Mouse (Mus musculus) ovary, postnatal 14 days (tissue): Measurements from ENCODE around the gene Ctnna2.

Source experiments
- DNase-seq: peaks from one replicate; pipeline ENCODE4 v3.0.0; 2022; ENCODE audit warnings: low spot score

The Ctnna2 gene

GRCm38 (mm10) chr6:77580926-77581325, 398.6 kb downstream of the Ctnna2 start:
- no peak for DNase-seq

DNA sequence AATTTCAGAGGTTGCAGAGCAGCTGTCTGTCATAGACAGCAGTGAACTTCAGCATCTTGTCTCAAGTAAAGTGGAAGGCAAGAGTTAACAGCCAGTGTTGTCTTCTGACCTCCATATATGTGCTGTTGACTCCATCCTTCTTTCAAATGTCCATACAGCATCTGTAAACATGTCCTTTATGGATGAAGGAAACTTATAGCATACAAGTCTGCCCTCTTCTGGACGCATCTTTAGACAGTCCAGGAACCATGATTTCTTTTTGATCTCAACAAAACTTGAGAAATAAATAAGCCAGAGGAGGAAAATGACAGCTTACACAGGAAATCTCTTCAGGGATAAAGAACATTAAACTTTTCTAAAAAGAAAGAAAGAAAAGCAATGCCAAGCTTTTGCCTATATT, 400.9 kb downstream of the Ctnna2 start:
- DNase-seq = no peak

GRCm38 (mm10) chr6:77577585-77577984, 401.9 kb downstream of the Ctnna2 start:
- DNase-seq = no peak

DNA sequence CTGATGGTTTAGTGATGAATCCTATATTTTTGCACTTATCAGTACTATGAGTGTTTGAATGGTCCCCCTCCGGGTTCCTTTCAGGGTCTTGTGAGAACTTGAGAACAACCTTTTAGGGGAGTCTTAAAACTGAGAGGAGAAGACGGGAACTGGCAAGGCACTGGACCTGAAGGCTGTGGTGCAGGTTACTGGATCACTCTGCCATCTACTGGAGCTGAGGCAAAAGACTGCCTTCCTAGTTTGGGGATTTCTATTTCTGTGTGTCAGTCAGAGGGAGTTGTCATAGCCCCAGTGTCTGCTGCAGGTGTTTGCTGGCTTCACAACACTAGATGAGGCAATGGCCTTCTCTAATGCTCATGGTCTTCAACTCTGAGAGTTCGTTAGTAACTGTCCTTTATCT, 406.9 kb downstream of the Ctnna2 start:
- DNase-seq = no peak

DNA sequence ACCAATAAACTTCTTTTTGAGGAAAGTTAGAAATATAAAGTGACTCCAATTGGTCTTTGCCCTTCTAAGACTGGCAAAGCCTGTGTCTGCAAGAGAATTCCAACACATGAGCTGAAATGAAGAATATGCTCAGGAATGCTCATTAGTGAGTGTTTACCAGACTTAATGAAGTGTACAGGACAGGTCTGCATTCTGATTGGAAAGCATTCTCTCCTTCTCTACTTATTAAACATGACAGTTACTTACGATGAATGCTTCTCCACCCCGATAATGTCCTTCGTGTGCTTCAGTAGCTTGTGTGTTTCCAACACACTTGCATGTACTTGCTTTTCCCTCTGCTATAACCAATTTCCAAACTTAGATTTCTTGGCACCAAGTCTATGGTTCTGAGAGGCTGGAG, 409.6 kb downstream of the Ctnna2 start:
- no peak for DNase-seq

GRCm38 (mm10) chr6:77556181-77556580, 423.3 kb downstream of the Ctnna2 start:
- no peak for DNase-seq

- no peak for DNase-seq
These were observed 442.3 kb downstream of the Ctnna2 start for GRCm38 (mm10) chr6:77537055-77537807.

- no peak for DNase-seq
These were observed 451.9 kb downstream of the Ctnna2 start for GRCm38 (mm10) chr6:77527636-77528035.

GRCm38 (mm10) chr6:77521836-77522235, 457.7 kb downstream of the Ctnna2 start:
- DNase-seq = no peak

- no peak for DNase-seq
These were observed 463.0 kb downstream of the Ctnna2 start for GRCm38 (mm10) chr6:77516515-77516914.

DNA sequence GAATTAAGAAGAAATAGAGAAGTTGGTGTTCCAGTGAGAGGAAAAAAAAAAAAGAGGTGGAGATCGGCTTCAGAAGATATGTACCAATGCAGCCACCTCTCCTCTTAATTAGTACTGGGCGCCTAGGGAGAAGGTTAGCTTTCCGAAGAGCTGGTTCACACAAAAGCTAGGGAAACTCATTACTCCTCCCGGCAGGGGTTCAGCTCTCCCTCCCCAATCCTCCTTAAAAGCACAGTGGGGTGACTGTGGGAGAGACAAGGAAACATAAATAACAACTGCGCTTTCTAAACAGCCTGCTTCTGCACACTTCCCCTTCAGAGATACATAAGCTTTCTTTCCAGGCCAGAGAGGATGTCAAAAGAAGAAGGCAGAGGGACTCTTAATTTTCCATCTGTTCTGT, 467.7 kb downstream of the Ctnna2 start:
- no peak for DNase-seq

GRCm38 (mm10) chr6:77491721-77492120, 487.8 kb downstream of the Ctnna2 start:
- no peak for DNase-seq

DNA sequence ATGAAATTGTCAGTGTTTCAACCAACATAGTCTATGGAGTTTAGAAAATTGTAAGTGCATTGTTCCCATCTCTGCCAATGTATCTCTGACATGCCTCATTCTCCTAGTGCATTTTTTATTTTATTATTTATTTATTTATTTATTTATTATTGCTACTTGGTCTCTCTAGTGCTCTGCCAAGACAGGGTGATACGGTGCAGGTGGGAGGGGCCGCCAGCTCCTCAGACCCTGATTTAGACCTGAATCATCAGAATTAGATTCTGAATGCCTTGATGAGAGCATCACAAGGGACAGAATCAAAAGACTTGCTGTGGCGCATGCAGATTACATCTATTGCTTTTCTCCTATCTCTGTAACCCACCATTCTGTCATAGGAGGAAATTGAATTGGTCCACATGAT, 492.8 kb downstream of the Ctnna2 start:
- no peak for DNase-seq

DNA sequence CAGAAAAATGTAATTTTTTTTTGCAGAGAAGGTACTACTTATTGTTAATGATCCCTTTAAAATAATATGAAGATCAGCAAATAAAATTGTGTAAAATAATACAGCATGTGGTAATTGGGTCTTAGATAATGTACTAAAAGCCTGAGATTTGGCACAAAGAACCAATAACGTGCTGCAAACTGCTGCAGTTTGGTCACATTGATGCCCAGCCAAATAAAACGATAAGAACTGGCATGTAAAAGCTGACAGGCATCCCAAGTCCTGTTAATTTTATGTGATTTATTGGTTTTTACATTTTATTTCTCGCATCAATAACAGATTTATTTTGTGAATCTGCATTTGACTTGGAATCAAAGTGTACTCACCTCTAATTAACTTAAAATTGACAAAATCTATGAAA, 497.4 kb downstream of the Ctnna2 start:
- no peak for DNase-seq

- peak; percentile 16 for DNase-seq
These were observed 504.1 kb downstream of the Ctnna2 start for GRCm38 (mm10) chr6:77475354-77475753.

DNA sequence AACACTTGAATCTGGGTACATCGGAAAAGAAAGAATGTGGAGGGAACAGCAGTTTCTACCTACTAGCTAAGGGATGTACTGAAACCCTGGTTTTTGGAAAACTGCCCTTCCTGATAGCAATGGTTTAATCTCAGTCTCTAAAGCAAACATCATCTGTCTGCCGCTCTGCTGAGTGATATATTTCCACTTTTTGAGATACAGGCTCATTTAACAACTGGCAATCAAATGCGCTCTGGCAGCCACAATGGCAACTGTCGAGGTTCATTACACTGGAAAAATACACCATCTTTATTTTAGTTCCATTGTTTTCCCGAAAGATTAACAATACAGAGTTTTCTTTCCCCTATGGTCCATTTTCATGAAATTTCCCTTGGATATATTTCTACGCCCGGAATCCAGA, 506.2 kb downstream of the Ctnna2 start:
- no peak for DNase-seq

DNA sequence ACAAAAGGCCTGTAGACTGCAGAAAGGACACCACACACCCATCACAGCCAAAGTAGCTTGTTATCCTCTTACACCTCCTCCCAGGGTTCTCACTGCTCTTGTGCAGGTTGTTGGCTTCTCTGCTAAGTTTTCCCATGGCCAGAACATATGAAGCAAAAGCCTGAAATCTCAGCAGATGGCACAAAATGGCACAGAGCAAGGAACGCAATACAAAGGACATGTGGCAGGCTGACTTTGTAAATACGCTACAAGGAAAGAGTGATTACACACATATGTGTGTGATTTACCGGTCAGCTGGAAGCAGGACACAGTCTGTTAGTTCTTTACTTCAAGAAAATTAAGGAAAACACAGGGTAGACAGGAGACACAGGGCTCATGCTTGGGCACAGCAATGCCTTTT, 511.4 kb downstream of the Ctnna2 start:
- DNase-seq = no peak

- DNase-seq = no peak
These were observed 516.8 kb downstream of the Ctnna2 start for GRCm38 (mm10) chr6:77462737-77463136.

DNA sequence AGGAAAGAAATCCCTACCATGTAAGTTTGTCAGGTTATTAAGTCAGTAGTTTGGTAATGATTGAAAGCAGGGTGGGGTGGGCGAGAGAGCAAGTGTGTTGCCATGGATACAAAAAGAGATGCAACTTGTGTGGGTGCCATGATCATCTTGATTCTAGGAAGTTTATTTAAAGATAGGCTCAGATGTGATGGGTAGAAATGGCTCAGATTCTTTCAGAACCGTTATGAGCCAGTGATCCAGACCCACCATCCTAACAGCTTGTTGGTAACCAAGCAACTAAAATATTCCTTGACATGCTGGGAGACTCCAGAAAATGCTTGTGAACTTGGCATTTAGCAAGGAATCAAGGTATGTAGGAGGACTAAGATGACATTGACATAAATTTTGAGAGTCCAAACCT, 521.6 kb downstream of the Ctnna2 start:
- DNase-seq = no peak

DNA sequence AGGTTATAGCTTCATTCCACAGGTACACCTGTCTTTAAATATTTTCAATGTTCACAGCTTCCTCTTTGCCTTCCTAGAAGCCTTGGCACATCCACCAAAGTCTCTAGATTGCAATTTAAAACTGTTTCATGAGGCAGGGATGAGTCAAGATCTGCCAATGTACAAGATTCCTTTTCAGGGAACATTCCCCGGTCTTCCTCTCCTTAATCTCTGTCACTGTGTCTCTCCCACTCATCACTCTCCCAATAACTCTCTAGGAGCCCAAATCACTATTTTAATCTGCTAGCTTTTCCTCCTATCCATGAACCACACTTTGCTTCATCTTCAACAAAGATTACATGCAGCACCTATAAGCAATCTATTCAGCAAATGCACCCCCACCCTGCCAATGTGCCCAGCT, 532.6 kb downstream of the Ctnna2 start:
- no peak for DNase-seq

- no peak for DNase-seq
These were observed 535.6 kb downstream of the Ctnna2 start for GRCm38 (mm10) chr6:77443906-77444305.

DNA sequence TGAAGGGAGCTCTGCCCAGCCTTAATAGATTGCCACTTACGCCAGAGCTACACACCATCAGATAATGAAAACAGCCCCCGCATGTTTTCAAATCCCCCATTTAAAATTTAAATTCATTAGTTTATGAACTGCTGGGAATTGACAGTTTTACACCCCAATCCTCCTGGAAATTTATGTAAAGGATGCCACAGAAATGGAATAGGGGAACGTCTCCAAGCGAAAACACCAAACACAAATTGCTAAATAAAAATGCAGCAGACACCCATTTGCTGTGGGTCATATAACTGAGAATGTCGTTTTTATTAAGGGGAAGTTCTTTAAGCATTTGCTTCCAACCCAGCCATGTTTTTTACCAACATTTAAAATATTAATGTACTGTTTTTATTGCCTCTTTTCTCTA, 538.4 kb downstream of the Ctnna2 start:
- DNase-seq = no peak

DNA sequence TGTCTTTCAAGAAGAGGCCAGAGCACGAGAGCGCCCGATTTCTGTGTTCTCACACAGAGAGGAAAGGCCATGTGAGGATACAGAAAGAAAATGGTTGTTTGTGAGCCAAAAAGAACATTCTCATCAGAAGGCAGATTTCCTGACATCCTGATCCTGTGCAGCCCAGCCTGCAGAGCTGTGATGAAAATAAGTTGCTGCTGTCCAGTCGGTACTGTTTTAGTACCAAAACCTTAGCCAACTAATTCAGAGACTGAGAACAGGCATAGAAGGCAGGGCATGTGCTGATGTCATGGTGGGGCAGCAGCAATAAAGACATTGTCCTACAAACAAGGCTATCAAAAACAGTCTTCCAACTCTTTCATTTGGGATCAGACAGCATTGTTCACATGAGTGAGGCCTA, 549.1 kb downstream of the Ctnna2 start:
- DNase-seq = no peak

DNA sequence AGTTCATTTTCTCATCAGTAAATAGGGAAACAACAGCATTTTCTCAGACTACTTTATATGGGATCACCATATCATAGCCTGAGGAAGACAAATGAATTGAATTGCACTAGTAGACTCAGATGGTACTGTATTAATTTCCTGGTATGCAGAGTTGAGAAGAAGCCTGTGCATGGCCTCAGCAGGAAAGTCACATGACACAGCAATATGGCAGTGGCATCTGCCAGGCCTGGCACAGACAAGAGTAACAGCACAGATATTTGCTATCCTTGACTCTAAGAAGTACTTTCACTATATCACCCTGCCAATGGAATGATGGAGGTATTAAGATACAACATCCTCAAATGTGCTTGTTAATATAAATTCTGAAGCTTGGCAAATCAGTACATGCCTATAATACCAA, 553.8 kb downstream of the Ctnna2 start:
- DNase-seq = no peak
